Mouse (Mus musculus): Measurements from ENCODE around the gene Stx3. TPM values are rescaled to one million over a fixed set of nuclear protein-coding genes. Genes with fewer than 3 reads are reported as not detected.

The Stx3 gene
- polyA plus RNA-seq, 1 experiment, result 10.4 TPM

DNA sequence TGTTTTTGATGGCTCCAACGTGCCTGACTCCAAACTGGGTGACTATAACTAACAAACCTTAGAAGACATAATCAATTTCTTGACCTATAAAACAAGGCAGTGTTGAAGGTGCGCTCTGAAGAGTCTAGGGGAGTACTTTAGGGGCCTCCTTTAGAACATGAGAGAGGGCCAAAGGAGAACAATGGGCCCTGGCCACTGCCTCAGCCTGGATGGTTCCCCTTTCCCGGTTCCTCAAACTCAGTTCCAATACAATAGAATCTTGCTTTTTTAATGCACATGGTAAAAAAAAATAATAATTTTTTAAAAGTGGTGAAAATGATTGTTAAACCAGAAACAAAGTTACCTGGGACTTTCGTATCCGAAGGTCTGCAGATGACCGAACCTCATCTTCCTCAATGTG, 31.4 kb downstream of the Stx3 start:
- H3K27ac ChIP-seq (ENCODE audit: insufficient read depth, low read length), result no peak overlapping the region
- no peak overlapping the region for H3K4me3 ChIP-seq (ENCODE audit: insufficient read depth, low read length)
- TF ChIP-seq CTCF (IDR thresholded peaks at IDR 0.05; ENCODE audit: borderline replicate concordance, insufficient read depth, low read length) (no peak), POLR2A (IDR thresholded peaks at IDR 0.05; ENCODE audit: low read depth, low read length) (no peak)
- H3K4me1 ChIP-seq (ENCODE audit: control insufficient read depth, insufficient read depth, low read length), result no peaks in the 10 kb centered on the region

DNA sequence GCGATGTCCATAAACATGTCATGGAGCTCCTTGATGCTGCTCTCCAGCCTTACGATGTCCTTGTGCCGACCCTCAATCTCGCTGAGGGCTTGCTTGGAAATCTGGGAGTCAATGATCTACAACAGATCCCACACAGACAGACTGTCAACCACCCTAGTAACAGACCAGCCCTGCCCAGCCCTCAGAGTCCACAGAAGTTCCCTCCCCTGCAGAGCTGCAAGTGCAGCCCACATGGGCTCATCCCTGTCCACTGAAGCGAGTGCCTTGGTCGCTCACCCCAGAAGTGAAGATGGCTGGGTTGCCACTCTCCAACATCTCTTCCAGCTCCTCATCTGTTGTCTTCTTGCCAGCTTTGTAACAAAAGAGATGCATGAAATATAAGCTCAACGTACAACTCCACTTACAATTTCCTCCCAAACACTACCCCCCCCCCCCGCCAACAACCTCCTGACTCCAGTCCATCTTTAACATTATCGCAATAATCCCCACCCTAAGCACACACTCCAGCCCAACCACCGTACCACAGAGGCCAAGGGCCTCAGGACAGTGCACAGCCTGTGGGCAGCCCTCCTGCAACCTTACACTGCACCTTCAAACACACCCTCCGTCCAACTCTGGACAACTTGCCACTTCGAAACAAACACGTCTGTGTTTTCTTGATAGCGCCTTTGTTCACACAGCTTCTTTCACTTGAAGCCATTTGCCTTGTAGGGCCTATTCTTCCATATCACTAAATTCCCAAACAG, 33.6 kb downstream of the Stx3 start:
- Histone ChIP-seq H3K27ac (ENCODE audit: insufficient read depth, low read length) (no peak overlapping the region), H3K4me3 (ENCODE audit: insufficient read depth, low read length) (no peak overlapping the region), H3K4me1 (ENCODE audit: control insufficient read depth, insufficient read depth, low read length) (no peaks in the 10 kb centered on the region)
- TF ChIP-seq POLR2A (IDR thresholded peaks at IDR 0.05; ENCODE audit: low read depth, low read length) (no peak), CTCF (IDR thresholded peaks at IDR 0.05; ENCODE audit: borderline replicate concordance, insufficient read depth, low read length) (no peak)

DNA sequence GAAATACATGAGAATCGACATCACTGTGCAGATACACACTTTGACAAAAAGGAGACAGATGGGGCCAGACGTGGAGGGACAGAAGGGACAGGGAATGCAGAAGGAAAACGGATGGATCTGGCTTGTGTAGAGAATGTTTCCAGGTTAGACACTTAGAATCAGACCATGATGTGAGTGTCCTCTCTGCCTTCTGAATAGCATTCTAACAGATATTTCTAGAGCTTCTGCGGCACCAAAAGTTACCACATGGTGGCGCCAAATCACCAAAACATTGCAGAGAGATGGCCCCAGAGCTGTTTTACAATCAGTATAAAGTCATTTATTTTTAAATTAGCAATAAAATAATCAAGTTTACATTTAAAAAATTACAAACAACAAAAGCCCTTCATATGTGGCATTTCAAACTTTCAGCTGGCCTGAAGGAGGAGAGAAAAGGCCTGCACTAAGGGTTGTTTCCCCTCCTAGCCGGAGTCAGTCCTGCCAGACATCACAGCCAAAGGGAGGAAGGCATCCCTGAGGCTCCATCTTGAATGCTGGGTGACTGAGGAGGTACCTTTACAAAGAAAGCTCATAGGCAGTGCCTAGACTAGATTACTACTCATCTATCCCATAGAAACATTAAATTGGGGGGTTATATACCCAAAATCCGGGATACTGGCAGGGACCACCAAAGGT, 41.9 kb downstream of the Stx3 start:
- no peaks in the 10 kb centered on the region for H3K4me1 ChIP-seq (ENCODE audit: control insufficient read depth, insufficient read depth, low read length)
- TF ChIP-seq POLR2A (IDR thresholded peaks at IDR 0.05; ENCODE audit: low read depth, low read length) (no peak), CTCF (IDR thresholded peaks at IDR 0.05; ENCODE audit: borderline replicate concordance, insufficient read depth, low read length) (no peak)

DNA sequence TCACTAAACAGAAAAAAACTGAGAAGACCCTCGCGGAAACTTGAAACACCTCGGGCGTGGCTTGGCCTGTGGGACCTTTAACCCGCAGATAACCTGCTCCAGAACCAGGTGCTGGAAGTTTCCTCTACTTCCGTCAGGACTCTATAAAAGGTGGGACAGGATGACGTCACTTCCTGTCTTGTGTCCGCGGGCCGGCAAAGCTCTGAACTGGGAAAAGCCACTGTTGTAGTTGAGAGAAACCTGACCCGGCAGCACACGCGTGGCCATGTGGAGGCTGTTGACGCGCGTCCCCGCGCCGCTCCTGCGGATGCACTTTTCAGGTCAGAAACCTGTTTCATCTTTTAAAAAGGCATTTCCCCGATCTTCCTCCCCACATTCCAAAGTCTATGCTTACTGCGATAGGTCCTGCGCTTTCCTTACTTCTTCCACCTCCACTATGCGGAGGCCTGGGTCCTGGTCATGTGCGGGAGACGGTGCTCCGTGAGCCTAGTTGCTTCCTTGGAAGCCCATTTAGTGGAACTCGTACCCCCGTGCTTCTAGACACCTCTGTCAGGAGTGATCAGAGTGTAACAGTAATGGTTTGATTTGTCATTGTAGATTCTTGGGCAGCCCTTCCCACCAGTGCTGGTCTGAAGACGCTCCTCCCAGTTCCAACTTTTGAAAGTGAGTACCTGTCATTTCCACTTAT, 48.9 kb downstream of the Stx3 start, which contains the start of gene Mrpl16:
Gene Mrpl16 (plus strand): TSS at position 187 of the 688 bp plus-strand sequence.
- H3K27ac ChIP-seq (ENCODE audit: insufficient read depth, low read length), result peak within 1 kb of the TSS; percentile 14; the same call in 1 of the 2 replicates
- peaks cover 2% of the 10 kb centered on the region; the same call in 1 of the 2 replicates for H3K4me1 ChIP-seq (ENCODE audit: control insufficient read depth, insufficient read depth, low read length)
- no peak for TF ChIP-seq CTCF (IDR thresholded peaks at IDR 0.05; ENCODE audit: borderline replicate concordance, insufficient read depth, low read length)
- peak; percentile 78 for TF ChIP-seq POLR2A (IDR thresholded peaks at IDR 0.05; ENCODE audit: low read depth, low read length)
- peak within 1 kb of the TSS; percentile 87 for H3K4me3 ChIP-seq (ENCODE audit: insufficient read depth, low read length)

More for the DNA sequence above, 41.9 kb downstream of the Stx3 start:
- Histone ChIP-seq H3K4me3 (ENCODE audit: insufficient read depth, low read length) (no peak overlapping the region), H3K27ac (ENCODE audit: insufficient read depth, low read length) (no peak overlapping the region)

DNA sequence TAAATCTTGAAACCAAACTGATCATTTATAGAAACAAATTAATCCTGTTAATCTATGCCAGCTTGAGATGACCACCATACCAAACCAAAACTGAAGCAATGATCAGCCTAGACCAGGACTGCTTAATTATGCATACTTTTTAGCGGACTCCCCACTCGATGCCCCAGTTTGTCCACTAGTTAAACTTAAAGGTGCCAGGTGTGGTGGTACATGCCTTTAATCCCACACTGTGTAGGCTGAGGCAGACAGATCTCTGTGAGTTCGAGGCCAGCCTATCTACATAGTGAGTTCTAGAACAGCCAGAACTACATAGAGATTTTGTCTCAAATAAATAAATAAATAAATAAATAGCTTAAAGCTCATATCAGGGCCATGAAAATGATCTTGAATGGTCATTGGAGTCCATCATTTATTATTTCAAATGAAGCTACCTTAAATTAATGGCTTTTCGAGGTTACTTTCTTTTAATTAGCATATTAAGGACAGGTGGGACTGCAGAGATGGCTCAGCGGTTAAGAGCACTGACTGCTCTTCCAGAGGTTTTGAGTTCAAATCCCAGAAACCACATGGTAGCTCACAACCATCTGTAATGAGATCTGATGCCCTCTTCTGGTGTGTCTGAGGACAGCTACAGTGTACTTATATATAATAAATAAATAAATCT, 49.8 kb downstream of the Stx3 start:
- TF ChIP-seq POLR2A (IDR thresholded peaks at IDR 0.05; ENCODE audit: low read depth, low read length) (no peak), CTCF (IDR thresholded peaks at IDR 0.05; ENCODE audit: borderline replicate concordance, insufficient read depth, low read length) (no peak)
- Histone ChIP-seq H3K27ac (ENCODE audit: insufficient read depth, low read length) (no peak overlapping the region), H3K4me1 (ENCODE audit: control insufficient read depth, insufficient read depth, low read length) (peaks cover 2% of the 10 kb centered on the region; the same call in 1 of the 2 replicates), H3K4me3 (ENCODE audit: insufficient read depth, low read length) (no peak overlapping the region)

DNA sequence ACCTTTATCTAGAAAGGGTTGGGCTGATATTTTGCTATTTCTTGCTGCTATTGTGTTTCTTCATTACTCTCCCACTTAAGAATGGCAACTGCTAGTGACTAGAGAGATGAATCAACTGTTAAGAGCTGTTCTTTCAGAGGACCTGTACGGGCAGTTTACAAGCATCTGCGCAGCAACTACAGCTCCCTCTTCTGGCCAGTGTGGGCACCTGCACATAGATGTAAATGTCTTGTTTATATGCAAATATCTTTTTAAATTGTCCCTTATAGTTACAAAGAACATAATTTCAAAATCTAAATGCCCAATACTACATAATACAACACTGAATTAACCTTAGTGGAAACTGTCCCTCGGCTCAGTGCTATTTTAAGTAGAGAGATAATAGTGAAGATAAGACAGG, 51.0 kb downstream of the Stx3 start:
- Histone ChIP-seq H3K4me1 (ENCODE audit: control insufficient read depth, insufficient read depth, low read length) (peaks cover 2% of the 10 kb centered on the region; the same call in 1 of the 2 replicates), H3K27ac (ENCODE audit: insufficient read depth, low read length) (no peak overlapping the region), H3K4me3 (ENCODE audit: insufficient read depth, low read length) (no peak overlapping the region)
- no peak for TF ChIP-seq POLR2A (IDR thresholded peaks at IDR 0.05; ENCODE audit: low read depth, low read length)
- peak; percentile 64; the same call in 1 of the 2 replicates for TF ChIP-seq CTCF (IDR thresholded peaks at IDR 0.05; ENCODE audit: borderline replicate concordance, insufficient read depth, low read length)

DNA sequence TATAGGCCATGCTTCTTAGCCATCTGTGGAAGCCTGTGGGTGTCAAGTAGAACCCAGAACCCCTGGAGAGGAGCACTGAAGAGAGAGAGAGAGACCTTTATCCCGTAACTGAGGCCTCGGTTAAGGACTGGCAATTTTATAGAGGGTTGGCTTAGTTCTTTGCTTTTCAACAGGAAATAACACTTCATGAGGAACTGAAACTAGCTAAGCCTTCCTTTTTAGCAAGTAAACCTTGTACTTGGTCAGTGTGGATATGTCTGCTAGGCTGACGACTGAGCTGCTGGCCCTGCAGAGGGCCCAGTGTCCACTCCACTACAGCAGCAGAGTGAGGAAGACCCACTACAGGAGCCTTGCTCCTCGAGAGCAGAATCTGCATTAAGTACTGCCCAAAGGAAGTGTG, 52.8 kb downstream of the Stx3 start:
- H3K4me1 ChIP-seq (ENCODE audit: control insufficient read depth, insufficient read depth, low read length), result peaks cover 2% of the 10 kb centered on the region; the same call in 1 of the 2 replicates
- TF ChIP-seq POLR2A (IDR thresholded peaks at IDR 0.05; ENCODE audit: low read depth, low read length), result no peak
- TF ChIP-seq CTCF (IDR thresholded peaks at IDR 0.05; ENCODE audit: borderline replicate concordance, insufficient read depth, low read length), result no peak
- H3K4me3 ChIP-seq (ENCODE audit: insufficient read depth, low read length), result no peak overlapping the region
- no peak overlapping the region for H3K27ac ChIP-seq (ENCODE audit: insufficient read depth, low read length)

DNA sequence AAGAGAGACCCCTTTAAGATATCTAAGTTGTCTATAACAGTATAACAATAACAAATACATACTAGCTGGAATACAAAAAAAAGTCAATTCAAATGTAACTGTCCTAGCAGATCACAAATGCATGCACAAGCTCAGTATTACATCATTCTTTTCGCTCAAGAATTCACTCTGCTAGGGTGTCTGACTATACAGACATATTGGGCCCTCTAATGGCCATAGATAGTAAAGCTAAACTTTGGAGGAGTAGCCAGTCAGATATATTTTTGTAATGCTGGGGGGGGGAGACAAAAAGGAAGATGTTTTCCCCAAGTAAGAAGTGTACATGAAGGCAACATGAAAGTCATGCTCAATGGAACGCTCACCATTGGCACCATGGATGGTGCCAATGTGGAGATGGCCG, 54.1 kb downstream of the Stx3 start:
- TF ChIP-seq CTCF (IDR thresholded peaks at IDR 0.05; ENCODE audit: borderline replicate concordance, insufficient read depth, low read length) (no peak), POLR2A (IDR thresholded peaks at IDR 0.05; ENCODE audit: low read depth, low read length) (no peak)
- Histone ChIP-seq H3K27ac (ENCODE audit: insufficient read depth, low read length) (no peak overlapping the region), H3K4me3 (ENCODE audit: insufficient read depth, low read length) (no peak overlapping the region)

DNA sequence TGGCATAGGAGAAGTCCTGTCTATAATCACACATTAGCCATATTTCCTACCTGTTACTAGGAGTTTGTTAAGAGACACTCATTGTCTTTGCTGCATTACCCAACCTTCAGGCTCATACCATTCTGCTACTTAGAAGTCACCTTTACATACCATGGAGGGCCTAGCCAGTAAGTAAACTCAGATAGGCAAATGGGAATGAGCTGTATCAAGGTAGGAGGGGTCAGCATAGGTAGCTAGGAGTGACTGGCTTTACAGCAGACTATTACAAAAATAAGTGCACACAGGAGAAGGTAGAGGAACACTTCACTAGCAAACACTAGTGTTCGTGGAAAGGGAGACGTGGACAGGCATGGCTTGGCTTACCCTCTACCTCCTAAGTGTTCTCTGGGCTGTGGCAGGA, 71.9 kb downstream of the Stx3 start, which contains the start of gene Gif:
Gene Gif (plus strand): TSS at position 257 of the 400 bp plus-strand sequence.
- H3K4me3 ChIP-seq (ENCODE audit: insufficient read depth, low read length), result no peak within 1 kb of the TSS
- no peak within 1 kb of the TSS for H3K27ac ChIP-seq (ENCODE audit: insufficient read depth, low read length)
- TF ChIP-seq POLR2A (IDR thresholded peaks at IDR 0.05; ENCODE audit: low read depth, low read length) (no peak), CTCF (IDR thresholded peaks at IDR 0.05; ENCODE audit: borderline replicate concordance, insufficient read depth, low read length) (no peak)
- H3K4me1 ChIP-seq (ENCODE audit: control insufficient read depth, insufficient read depth, low read length), result no peaks in the 10 kb centered on the region

More for the DNA sequence above, 54.1 kb downstream of the Stx3 start:
- H3K4me1 ChIP-seq (ENCODE audit: control insufficient read depth, insufficient read depth, low read length), result no peaks in the 10 kb centered on the region

All from embryonic fibroblast, embryonic 13.5 days (primary cell).